Mouse (Mus musculus): ENCODE results near the gene Olfr1307. TPM values are rescaled to one million over a fixed set of nuclear protein-coding genes. Genes with fewer than 3 reads are reported as not detected.

Gene Olfr1307
- not detected in 2 replicates for polyA plus RNA-seq (2012; rRNA removed)

DNA sequence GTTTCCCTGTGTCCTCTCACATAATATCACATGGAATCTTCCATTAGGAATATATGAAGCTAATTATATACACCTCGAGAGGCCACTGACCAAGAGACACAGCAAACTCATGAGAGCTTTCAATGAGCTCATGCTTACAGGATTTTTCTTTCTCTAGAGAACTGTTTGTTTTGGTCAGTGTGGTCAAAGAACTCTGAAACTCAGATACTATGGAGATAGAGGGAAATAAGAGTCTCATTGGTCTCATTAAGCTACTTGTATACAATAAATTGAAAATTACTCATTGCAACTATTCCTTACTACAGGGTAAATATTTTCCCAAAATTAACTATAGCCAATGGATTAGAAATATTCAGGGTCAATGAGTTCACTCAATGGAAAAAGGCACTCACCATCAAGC is at the start of gene Olfr1307:
TSS of gene Olfr1307 (minus strand) at position 101 of the 400 bp plus-strand sequence.

GRCm38 (mm10) chr2:111990181-111990580 is 40.9 kb upstream of the Olfr1307 start, which contains the start of gene Olfr1309:
TSS of gene Olfr1309 (minus strand) at chr2:111990281.

GRCm38 (mm10) chr2:111964844-111965243 is 15.6 kb upstream of the Olfr1307 start, which contains the start of gene Olfr1308:
TSS of gene Olfr1308 (minus strand) at chr2:111964944.

DNA sequence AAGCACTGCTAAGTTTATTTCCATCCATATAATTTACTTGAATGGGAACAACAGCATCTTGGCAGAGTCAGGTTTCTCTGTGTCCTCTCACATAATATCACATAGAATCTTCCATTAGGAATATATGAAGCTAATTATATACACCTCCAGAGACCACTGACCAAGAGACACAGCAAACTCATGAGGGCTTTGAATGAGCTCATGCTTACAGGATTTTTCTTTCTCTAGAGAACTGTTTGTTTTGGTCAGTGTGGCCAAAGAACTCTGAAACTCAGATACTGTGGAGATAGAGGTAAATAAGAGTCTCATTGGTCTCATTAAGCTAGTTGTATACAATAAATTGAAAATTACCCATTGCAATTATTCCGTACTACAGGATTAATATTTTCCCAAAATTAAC is 33.1 kb downstream of the Olfr1307 start, which contains the start of gene Olfr1306:
TSS of gene Olfr1306 (minus strand) at position 101 of the 400 bp plus-strand sequence.

Other genes starting within 250 kb of the Olfr1307 start
- gene Olfr1301, start 198.4 kb downstream of the Olfr1307 start, polyA plus RNA-seq (2012; rRNA removed), result not detected in 2 replicates
- not detected in 2 replicates for gene Olfr1302, start 172.0 kb downstream of the Olfr1307 start, polyA plus RNA-seq (2012; rRNA removed)
- not detected in 2 replicates for gene Olfr1303, start 129.1 kb downstream of the Olfr1307 start, polyA plus RNA-seq (2012; rRNA removed)
- gene Olfr1305, start 72.3 kb downstream of the Olfr1307 start, polyA plus RNA-seq (2012; rRNA removed), result not detected in 2 replicates
- gene Olfr1306, start 33.2 kb downstream of the Olfr1307 start, polyA plus RNA-seq (2012; rRNA removed), result not detected in 2 replicates
- not detected in 2 replicates for gene Olfr1308, start 15.5 kb upstream of the Olfr1307 start, polyA plus RNA-seq (2012; rRNA removed)
- not detected in 2 replicates for gene Olfr1309, start 40.8 kb upstream of the Olfr1307 start, polyA plus RNA-seq (2012; rRNA removed)
- gene Olfr1310, start 63.3 kb upstream of the Olfr1307 start, polyA plus RNA-seq (2012; rRNA removed), result not detected in 2 replicates
- not detected in 2 replicates for gene Olfr1311, start 75.0 kb upstream of the Olfr1307 start, polyA plus RNA-seq (2012; rRNA removed)
- gene Olfr1312, start 100.8 kb upstream of the Olfr1307 start, polyA plus RNA-seq (2012; rRNA removed), result not detected in 2 replicates
- not detected in 2 replicates for gene Olfr1313, start 128.4 kb upstream of the Olfr1307 start, polyA plus RNA-seq (2012; rRNA removed)
- gene Olfr1314, start 147.3 kb upstream of the Olfr1307 start, polyA plus RNA-seq (2012; rRNA removed), result not detected in 2 replicates
- gene Olfr1315-ps1, start 166.0 kb upstream of the Olfr1307 start, polyA plus RNA-seq (2012; rRNA removed), result not detected in 2 replicates
- not detected in 2 replicates for gene Olfr1316, start 185.5 kb upstream of the Olfr1307 start, polyA plus RNA-seq (2012; rRNA removed)
- gene Olfr1317, start 190.9 kb upstream of the Olfr1307 start, polyA plus RNA-seq (2012; rRNA removed), result not detected in 2 replicates
- not detected in 2 replicates for gene Olfr1318, start 204.8 kb upstream of the Olfr1307 start, polyA plus RNA-seq (2012; rRNA removed)